Mouse (Mus musculus) cerebellum, adult 8-10 months (tissue): Measurements from ENCODE around the gene Hps5.

Experiments
- DNase-seq: peaks from one replicate; pipeline ENCODE4 v3.0.0; 2022

Gene Hps5

GRCm38 (mm10) chr7:46732458-46732857 is 63.4 kb downstream of the Hps5 start, which contains the start of gene Saa4:
Gene Saa4, minus strand, starts transcription at chr7:46732603.
- DNase-seq: no peak

- no peak for DNase-seq
Measured at GRCm38 (mm10) chr7:46727584-46727983, 68.3 kb downstream of the Hps5 start.

GRCm38 (mm10) chr7:46724396-46724795 is 71.5 kb downstream of the Hps5 start:
- DNase-seq: no peak

GRCm38 (mm10) chr7:46723849-46724248 is 72.0 kb downstream of the Hps5 start:
- DNase-seq: no peak

- DNase-seq: no peak
Measured at GRCm38 (mm10) chr7:46723354-46723753, 72.5 kb downstream of the Hps5 start.

- DNase-seq: peak; percentile 43
Measured at GRCm38 (mm10) chr7:46720460-46720859, 75.4 kb downstream of the Hps5 start.

GRCm38 (mm10) chr7:46719526-46719925 is 76.3 kb downstream of the Hps5 start:
- peak; percentile 49 for DNase-seq

GRCm38 (mm10) chr7:46718591-46719270 is 77.1 kb downstream of the Hps5 start:
- peak; percentile 87 for DNase-seq

- no peak for DNase-seq
Measured at GRCm38 (mm10) chr7:46716897-46717296, 79.0 kb downstream of the Hps5 start.

- DNase-seq: no peak
Measured at GRCm38 (mm10) chr7:46715600-46715999, 80.3 kb downstream of the Hps5 start, which contains the start of gene Saa3. Gene Saa3, minus strand, starts transcription at chr7:46715700.

GRCm38 (mm10) chr7:46714518-46714917 is 81.3 kb downstream of the Hps5 start:
- peak; percentile 85 for DNase-seq

- no peak for DNase-seq
Measured at GRCm38 (mm10) chr7:46712250-46712649, 83.6 kb downstream of the Hps5 start.
